Mouse (Mus musculus): ENCODE measurements at regions not wholly inside any gene's neighbourhood (a gene's known extent, or its start where the extent isn't known, plus 50 kb on each side); places are given as distances from the start of the nearest gene placed in this dataset.

- Histone ChIP-seq H3K27me3 (replicated peaks) (no peaks in the 10 kb centered on the region), H3K4me2 (ENCODE audit: insufficient read depth, low read depth, poor library complexity, severe bottlenecking) (no peak overlapping the region), H3K9ac (ENCODE audit: insufficient read depth, low read depth) (no peak overlapping the region), H3K36me3 (replicated peaks in 1 of 2; ENCODE audit: control insufficient read depth in 1 of 2, insufficient read depth in 1 of 2, low read length in 1 of 2) (no peaks in the 10 kb centered on the region), H3K27ac (ENCODE audit: insufficient read depth, low read depth) (no peak overlapping the region), H3K4me1 (ENCODE audit: control insufficient read depth in 1 of 2, insufficient read depth in 2 of 2) (no peaks in the 10 kb centered on the region), H3K79me2 (replicated peaks; ENCODE audit: control insufficient read depth, extremely low read depth, insufficient read depth, poor library complexity, severe bottlenecking) (no peaks in the 10 kb centered on the region), H3K9me3 (replicated peaks; ENCODE audit: low read length) (no peaks in the 10 kb centered on the region), H3K4me3 (replicated peaks in 1 of 3; ENCODE audit: low read depth in 2 of 3, low read length in 2 of 3, poor library complexity in 1 of 3) (no peak overlapping the region)
- no peak for DNase-seq (ENCODE audit: extremely low read depth)
- dilution Hi-C loops (cut with MboI; ENCODE audit: extremely low pct_ligation_motif_present, extremely low pct_unique_long_range_greater_than_20kb, low sequenced_read_pairs) = no loop called here
- no peak for TF ChIP-seq NRF1 (IDR thresholded peaks at IDR 0.05; ENCODE audit: low read depth, low read length)
- TF ChIP-seq PAX5 (IDR thresholded peaks at IDR 0.05; ENCODE audit: low read length) = no peak
- no peak for TF ChIP-seq JUN (IDR thresholded peaks at IDR 0.05; ENCODE audit: insufficient read depth, low read depth, low read length)
- TF ChIP-seq CHD2 (IDR thresholded peaks at IDR 0.05; ENCODE audit: low read length) = no peak
- no peak for TF ChIP-seq ZKSCAN1 (IDR thresholded peaks at IDR 0.05; ENCODE audit: borderline replicate concordance, low read depth, low read length)
- no peak for TF ChIP-seq RAD21 (IDR thresholded peaks at IDR 0.05; ENCODE audit: low read depth, low read length)
- no peak for TF ChIP-seq MXI1 (IDR thresholded peaks at IDR 0.05; ENCODE audit: low read depth, low read length)
- TF ChIP-seq IRF4 (IDR thresholded peaks at IDR 0.05; ENCODE audit: low read depth, low read length) = no peak
- TF ChIP-seq EP300 (IDR thresholded peaks at IDR 0.05; ENCODE audit: low read length) = no peak
- no peak for TF ChIP-seq GABPA (IDR thresholded peaks at IDR 0.05; ENCODE audit: insufficient replicate concordance, low read depth, low read length)
- TF ChIP-seq POLR2AphosphoS2 (IDR thresholded peaks at IDR 0.05; ENCODE audit: low read depth, low read length) = no peak
- TF ChIP-seq ELF1 (IDR thresholded peaks at IDR 0.05; ENCODE audit: low read depth, low read length) = no peak
- in situ Hi-C loops (cut with MboI; ENCODE audit: low pct_ligation_motif_present, low pct_unique_long_range_greater_than_20kb, low sequenced_read_pairs) = no loop called here
These were observed 72.3 kb upstream of the Esrrg start for GRCm38 (mm10) chr1:187536263-187536662.

DNA sequence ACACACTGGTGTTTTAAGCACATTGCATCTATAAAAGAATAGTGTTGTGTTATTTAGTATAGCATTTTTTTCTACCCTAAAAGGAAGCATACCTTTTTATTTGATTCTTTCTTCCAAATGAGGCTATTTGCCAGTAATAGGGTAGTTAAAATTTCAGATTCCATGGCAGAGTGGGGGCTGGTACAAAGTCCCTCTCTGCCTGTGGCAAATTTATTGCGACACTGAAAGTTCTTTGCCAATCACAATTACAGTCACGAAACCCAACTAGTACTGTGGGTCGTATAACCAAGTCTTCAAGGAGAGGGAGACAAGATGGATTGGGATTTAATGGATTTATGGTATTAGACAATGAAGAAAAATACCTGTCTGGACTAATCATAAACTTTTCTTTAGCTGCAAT lies 51.9 kb upstream of the Esrrg start:
- in situ Hi-C loops (cut with MboI; ENCODE audit: low pct_ligation_motif_present, low pct_unique_long_range_greater_than_20kb, low sequenced_read_pairs) (no loop called here), dilution Hi-C loops (cut with MboI; ENCODE audit: extremely low pct_ligation_motif_present, extremely low pct_unique_long_range_greater_than_20kb, low sequenced_read_pairs) (no loop called here)
- Histone ChIP-seq H3K36me3 (replicated peaks in 1 of 2; ENCODE audit: control insufficient read depth in 1 of 2, insufficient read depth in 1 of 2, low read length in 1 of 2) (no peaks in the 10 kb centered on the region), H3K27ac (ENCODE audit: insufficient read depth, low read depth) (no peak overlapping the region), H3K9ac (ENCODE audit: insufficient read depth, low read depth) (no peak overlapping the region), H3K27me3 (replicated peaks) (no peaks in the 10 kb centered on the region), H3K79me2 (replicated peaks; ENCODE audit: control insufficient read depth, extremely low read depth, insufficient read depth, poor library complexity, severe bottlenecking) (no peaks in the 10 kb centered on the region), H3K9me3 (replicated peaks; ENCODE audit: low read length) (no peaks in the 10 kb centered on the region), H3K4me2 (ENCODE audit: insufficient read depth, low read depth, poor library complexity, severe bottlenecking) (no peak overlapping the region), H3K4me1 (ENCODE audit: control insufficient read depth in 1 of 2, insufficient read depth in 2 of 2) (peaks cover 0 to 4% of the 10 kb centered on the region in 2 experiments; a peak in 2 of 4 replicates), H3K4me3 (replicated peaks in 1 of 3; ENCODE audit: low read depth in 2 of 3, low read length in 2 of 3, poor library complexity in 1 of 3) (no peak overlapping the region)
- no peak for DNase-seq (ENCODE audit: extremely low read depth)
- TF ChIP-seq MAZ (IDR thresholded peaks at IDR 0.05; ENCODE audit: low read depth, low read length) = no peak
- no peak for TF ChIP-seq ELF1 (IDR thresholded peaks at IDR 0.05; ENCODE audit: low read depth, low read length)
- no peak for TF ChIP-seq TBP (conservative IDR thresholded peaks at IDR 0.05; ENCODE audit: low read depth, low read length)
- no peak for TF ChIP-seq USF2 (conservative IDR thresholded peaks at IDR 0.05; ENCODE audit: low read depth, low read length)
- TF ChIP-seq ZNF384 (IDR thresholded peaks at IDR 0.05; ENCODE audit: low read depth, low read length) = no peak
- no peak for TF ChIP-seq IRF4 (IDR thresholded peaks at IDR 0.05; ENCODE audit: low read depth, low read length)
- TF ChIP-seq POLR2A (IDR thresholded peaks at IDR 0.05; ENCODE audit: low read depth, low read length) = no peak
- TF ChIP-seq POLR2AphosphoS2 (IDR thresholded peaks at IDR 0.05; ENCODE audit: low read depth, low read length) = no peak
- TF ChIP-seq MAFK (IDR thresholded peaks at IDR 0.05; ENCODE audit: insufficient replicate concordance, low read length) = no peak
- no peak for TF ChIP-seq PAX5 (IDR thresholded peaks at IDR 0.05; ENCODE audit: low read length)
- no peak for TF ChIP-seq MXI1 (IDR thresholded peaks at IDR 0.05; ENCODE audit: low read depth, low read length)

All from CH12.LX (cell line).